Mouse (Mus musculus) lung, postnatal 0 days (tissue): ENCODE measurements at regions not wholly inside any gene's neighbourhood (a gene's known extent, or its start where the extent isn't known, plus 50 kb on each side); places are given as distances from the start of the nearest gene placed in this dataset.

Experiments used
- ATAC-seq: fragments of 200-750 bp; cut with Nextera tagmentation; 2 replicates; pipeline ENCODE4 v1.8.0; 2017; ENCODE audit warnings: moderate library complexity
- DNase-seq: peaks from one replicate; pipeline ENCODE4 v3.0.0-alpha.2; 2016; ENCODE audit warnings: low spot score
- H3K27ac ChIP-seq: fragments of 300-500 bp; sonication (generic); 2 replicates; pipeline ENCODE4 v1.5.1; 2014; ENCODE audit warnings: antibody characterized with exemption, mild to moderate bottlenecking, low read length, mixed read lengths
- H3K27me3 ChIP-seq: fragments of 300-500 bp; sonication (generic); replicated peaks from 2 replicates; pipeline ENCODE4 v1.6.1; 2014; ENCODE audit warnings: low read length, mixed read lengths; ENCODE audit not compliant: insufficient read depth
- H3K36me3 ChIP-seq: fragments of 300-500 bp; sonication (generic); 2 replicates; pipeline ENCODE4 v1.6.1; 2014; ENCODE audit warnings: low read length, mixed read lengths; ENCODE audit not compliant: insufficient read depth
- H3K4me1 ChIP-seq: fragments of 300-500 bp; sonication (generic); 2 replicates; pipeline ENCODE4 v1.6.1; 2014; ENCODE audit warnings: antibody characterized with exemption, low read depth, low read length, mixed read lengths; ENCODE audit not compliant: insufficient read depth
- H3K4me2 ChIP-seq: fragments of 300-500 bp; sonication (generic); replicated peaks from 2 replicates; pipeline ENCODE4 v1.6.1; 2014; ENCODE audit warnings: low read depth, mild to moderate bottlenecking, low read length, moderate library complexity, mixed read lengths
- H3K4me3 ChIP-seq: fragments of 300-500 bp; sonication (generic); 2 replicates; pipeline ENCODE4 v1.5.1; 2014; ENCODE audit warnings: low read depth, low read length
- H3K9ac ChIP-seq: fragments of 300-500 bp; sonication (generic); replicated peaks from 2 replicates; pipeline ENCODE4 v1.6.1; 2014; ENCODE audit warnings: low read depth, mild to moderate bottlenecking
- H3K9me3 ChIP-seq: fragments of 300-500 bp; sonication (generic); 2 replicates; pipeline ENCODE4 v1.6.1; 2016; ENCODE audit warnings: low read length, mixed read lengths
- CTCF ChIP-seq: IDR thresholded peaks from 2 replicates; pipeline ENCODE4 v1.5.1; 2016; ENCODE audit warnings: antibody characterized with exemption, mild to moderate bottlenecking
- EP300 ChIP-seq: IDR thresholded peaks from 2 replicates; pipeline ENCODE4 v1.6.1; 2016; ENCODE audit warnings: antibody characterized with exemption, mild to moderate bottlenecking, control low read depth
- WGBS: fragments of 180-500 bp; shearing (Covaris S2); extraction: QIAGEN DNeasy Blood & Tissue Kit; methylation state at CpG from one replicate; pipeline ENCODE4 v1.1.7; 2014; 5-methylcytosine and 5-hydroxymethylcytosine counted together

DNA sequence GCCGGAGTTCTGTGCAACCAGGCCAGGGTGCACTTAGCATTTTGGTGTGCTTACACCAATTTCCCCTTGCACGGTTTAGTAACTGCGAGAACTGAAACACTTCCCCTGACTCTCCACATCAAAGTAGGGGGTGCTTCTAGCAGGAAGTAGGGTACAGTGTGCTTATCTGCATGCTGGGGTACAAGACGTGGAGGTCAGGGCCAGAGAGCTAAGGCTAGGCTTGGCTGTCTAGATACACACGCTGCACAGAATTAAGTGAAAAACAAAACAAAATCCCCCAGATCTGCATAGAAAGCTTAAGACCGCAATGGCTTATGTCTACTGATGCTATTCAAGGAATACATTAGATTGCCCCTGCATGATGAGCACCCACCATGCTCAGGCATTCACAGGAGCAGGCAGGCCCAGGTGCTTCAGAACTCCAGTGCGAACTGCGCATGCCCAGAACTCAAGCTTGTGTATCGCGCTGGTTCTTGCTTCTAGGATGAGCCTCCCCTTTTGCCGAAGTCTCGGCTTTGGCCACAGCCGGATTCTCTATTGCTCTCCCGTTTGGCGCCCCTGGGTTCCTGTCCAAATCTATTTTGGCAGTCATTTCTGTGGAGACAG lies 78.9 kb upstream of the Slc38a2 start:
- Histone ChIP-seq H3K27me3 (no peaks in the 10 kb centered on the region), H3K27ac (no peak overlapping the region), H3K4me1 (peaks cover 6% of the 10 kb centered on the region; the same call in 1 of the 2 replicates), H3K4me2 (no peak overlapping the region), H3K36me3 (no peaks in the 10 kb centered on the region), H3K4me3 (no peak overlapping the region), H3K9me3 (no peaks in the 10 kb centered on the region), H3K9ac (no peak overlapping the region)
- DNase-seq (peak; percentile 18), ATAC-seq (no peak)
- 70% methylated on average over 15 of the region's 15 CpGs for WGBS
- TF ChIP-seq EP300 (no peak), CTCF (no peak)

DNA sequence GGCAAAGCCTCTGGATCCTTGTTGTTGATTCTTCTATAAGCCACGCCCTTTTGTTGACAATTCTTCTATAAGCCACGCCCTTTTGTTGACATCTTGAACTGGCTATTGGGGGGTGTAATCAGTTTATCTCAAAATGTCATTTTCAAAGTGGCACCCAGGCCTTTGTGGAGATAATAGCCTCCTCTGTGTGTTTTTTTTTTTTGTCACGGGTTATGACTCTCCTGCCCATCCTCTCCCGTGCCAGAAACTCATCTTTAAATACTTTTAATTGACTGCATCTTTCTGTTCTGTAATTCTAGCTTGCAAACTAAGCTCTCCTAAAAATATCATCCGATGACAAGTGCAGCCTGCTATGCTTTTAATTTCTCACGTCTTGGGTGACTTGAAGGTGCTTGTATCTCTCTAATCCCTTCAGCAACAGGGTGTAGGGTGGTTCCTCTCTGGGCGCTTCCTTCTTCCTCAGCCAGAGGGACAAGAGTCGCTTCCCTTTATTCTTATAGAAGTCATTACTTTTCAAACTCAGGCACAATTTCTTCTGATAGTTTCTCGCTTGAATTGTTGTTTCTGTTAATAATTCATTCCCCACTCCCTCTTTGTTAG lies 77.0 kb upstream of the Slc38a2 start:
- Histone ChIP-seq H3K27ac (no peak overlapping the region), H3K4me3 (no peak overlapping the region), H3K27me3 (no peaks in the 10 kb centered on the region), H3K4me1 (peaks cover 6% of the 10 kb centered on the region; the same call in 1 of the 2 replicates), H3K9me3 (no peaks in the 10 kb centered on the region), H3K36me3 (no peaks in the 10 kb centered on the region), H3K4me2 (no peak overlapping the region), H3K9ac (no peak overlapping the region)
- no peak for ATAC-seq
- 67% methylated on average over 9 of the region's 9 CpGs for WGBS
- TF ChIP-seq CTCF (no peak), EP300 (no peak)
- no peak for DNase-seq

- H3K4me2 ChIP-seq = no peak overlapping the region
- H3K9me3 ChIP-seq = no peaks in the 10 kb centered on the region
- ATAC-seq = no peak
- peaks cover 10% of the 10 kb centered on the region for H3K4me1 ChIP-seq
- WGBS = 63% methylated on average over 5 of the region's 5 CpGs
- no peak overlapping the region for H3K9ac ChIP-seq
- H3K4me3 ChIP-seq = no peak overlapping the region
- DNase-seq = no peak
- TF ChIP-seq EP300 = no peak
- H3K36me3 ChIP-seq = no peaks in the 10 kb centered on the region
- H3K27ac ChIP-seq = 0 out of 2 replicates have a peak overlapping the region, but pooled peaks have one; percentile 60
- no peaks in the 10 kb centered on the region for H3K27me3 ChIP-seq
These were observed 75.6 kb upstream of the Slc38a2 start for GRCm38 (mm10) chr15:96775129-96775528.

- no peak for TF ChIP-seq EP300
- H3K4me1 ChIP-seq = peaks cover 11% of the 10 kb centered on the region
- no peak for ATAC-seq
- WGBS = 50% methylated on average over 6 of the region's 6 CpGs
- H3K4me2 ChIP-seq = no peak overlapping the region
- H3K4me3 ChIP-seq = no peak overlapping the region
- DNase-seq = no peak
- no peaks in the 10 kb centered on the region for H3K27me3 ChIP-seq
- H3K36me3 ChIP-seq = no peaks in the 10 kb centered on the region
- no peak overlapping the region for H3K9ac ChIP-seq
- no peaks in the 10 kb centered on the region for H3K9me3 ChIP-seq
- peak overlapping the region; percentile 60 for H3K27ac ChIP-seq
These were observed 75.1 kb upstream of the Slc38a2 start for GRCm38 (mm10) chr15:96774664-96775063.

GRCm38 (mm10) chr15:96773656-96774055 lies 74.1 kb upstream of the Slc38a2 start:
- H3K9ac ChIP-seq = no peak overlapping the region
- H3K36me3 ChIP-seq = no peaks in the 10 kb centered on the region
- H3K27me3 ChIP-seq = no peaks in the 10 kb centered on the region
- ATAC-seq (peak; percentile 81), DNase-seq (peak; percentile 65)
- no peak overlapping the region for H3K4me3 ChIP-seq
- 9% methylated on average over 1 of the region's 1 CpGs for WGBS
- no peaks in the 10 kb centered on the region for H3K9me3 ChIP-seq
- TF ChIP-seq EP300 (no peak), CTCF (no peak)
- H3K4me2 ChIP-seq = no peak overlapping the region
- 0 out of 2 replicates have a peak overlapping the region, but pooled peaks have one; percentile 47 for H3K27ac ChIP-seq
- peaks cover 11% of the 10 kb centered on the region for H3K4me1 ChIP-seq

- 55% methylated on average over 8 of the region's 8 CpGs for WGBS
- Histone ChIP-seq H3K9ac (no peak overlapping the region), H3K27ac (no peak overlapping the region), H3K27me3 (no peaks in the 10 kb centered on the region), H3K4me2 (no peak overlapping the region), H3K36me3 (no peaks in the 10 kb centered on the region), H3K4me1 (peaks cover 11% of the 10 kb centered on the region), H3K4me3 (no peak overlapping the region), H3K9me3 (no peaks in the 10 kb centered on the region)
- TF ChIP-seq CTCF (no peak), EP300 (no peak)
- ATAC-seq = no peak
- DNase-seq = no peak
These were observed 73.2 kb upstream of the Slc38a2 start for GRCm38 (mm10) chr15:96772701-96773100.
